Mouse (Mus musculus): ENCODE data around the gene Ist1. TPM values are rescaled to one million over a fixed set of nuclear protein-coding genes. Genes with fewer than 3 reads are reported as not detected.

Gene Ist1
- polyA plus RNA-seq, 1 experiment from 2014 or later: 35.8 TPM

DNA sequence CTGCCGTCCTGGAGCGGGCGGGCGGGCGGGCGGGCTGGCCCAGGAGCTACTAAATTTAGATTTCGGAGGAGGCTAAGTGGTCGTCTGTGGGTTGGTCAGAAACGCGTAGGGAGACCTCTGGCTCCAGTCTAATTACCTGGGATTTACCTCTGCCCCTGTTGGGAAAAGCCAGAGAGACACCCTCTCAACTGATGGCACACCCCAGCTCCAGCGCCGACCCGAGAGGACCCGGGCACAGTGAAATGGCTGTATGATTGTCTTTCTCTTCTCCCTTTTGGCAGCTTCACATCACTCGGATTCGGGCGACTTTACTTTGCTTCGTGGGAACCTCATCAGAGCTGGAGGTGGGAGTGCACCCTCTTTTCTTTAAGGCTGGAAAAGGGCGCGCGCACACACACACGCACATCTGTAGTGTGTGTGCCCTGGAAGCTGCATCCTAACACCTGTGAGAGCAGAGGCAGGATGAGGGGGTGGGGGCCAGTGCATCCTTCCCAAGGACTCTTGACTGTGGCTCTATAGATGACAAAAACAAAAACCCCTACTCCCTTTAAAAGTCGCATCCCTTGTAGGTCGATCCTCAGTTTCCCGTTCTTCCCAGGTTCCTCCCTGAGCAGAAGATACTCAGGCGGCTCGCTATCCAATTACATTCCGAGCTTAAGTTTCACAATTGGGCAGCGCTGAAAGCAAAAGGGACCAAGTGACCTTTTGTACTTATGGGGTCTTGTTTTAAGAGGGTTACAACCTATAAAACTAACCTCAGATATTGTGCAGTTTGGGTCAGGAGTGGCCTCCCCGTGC, 13.2 kb upstream of the Ist1 start:
- ATAC-seq (ENCODE audit: low read depth) (peak; percentile 29), DNase-seq (peak; percentile 18)
- Histone ChIP-seq H3K4me3 (replicated peaks) (peak overlapping the region; percentile 95), H3K4me2 (peak overlapping the region; percentile 82), H3K9me3 (replicated peaks) (no peaks in the 10 kb centered on the region), H3K27me3 (peaks cover 16% of the 10 kb centered on the region), H3K36me3 (peaks cover 28% of the 10 kb centered on the region), H3K9ac (peak overlapping the region; percentile 97), H3K4me1 (replicated peaks) (peaks cover 34% of the 10 kb centered on the region), H3K27ac (peak overlapping the region; percentile 91)
- 4% methylated on average over 30 of the region's 30 CpGs for WGBS (ENCODE audit: insufficient replicate concordance)

DNA sequence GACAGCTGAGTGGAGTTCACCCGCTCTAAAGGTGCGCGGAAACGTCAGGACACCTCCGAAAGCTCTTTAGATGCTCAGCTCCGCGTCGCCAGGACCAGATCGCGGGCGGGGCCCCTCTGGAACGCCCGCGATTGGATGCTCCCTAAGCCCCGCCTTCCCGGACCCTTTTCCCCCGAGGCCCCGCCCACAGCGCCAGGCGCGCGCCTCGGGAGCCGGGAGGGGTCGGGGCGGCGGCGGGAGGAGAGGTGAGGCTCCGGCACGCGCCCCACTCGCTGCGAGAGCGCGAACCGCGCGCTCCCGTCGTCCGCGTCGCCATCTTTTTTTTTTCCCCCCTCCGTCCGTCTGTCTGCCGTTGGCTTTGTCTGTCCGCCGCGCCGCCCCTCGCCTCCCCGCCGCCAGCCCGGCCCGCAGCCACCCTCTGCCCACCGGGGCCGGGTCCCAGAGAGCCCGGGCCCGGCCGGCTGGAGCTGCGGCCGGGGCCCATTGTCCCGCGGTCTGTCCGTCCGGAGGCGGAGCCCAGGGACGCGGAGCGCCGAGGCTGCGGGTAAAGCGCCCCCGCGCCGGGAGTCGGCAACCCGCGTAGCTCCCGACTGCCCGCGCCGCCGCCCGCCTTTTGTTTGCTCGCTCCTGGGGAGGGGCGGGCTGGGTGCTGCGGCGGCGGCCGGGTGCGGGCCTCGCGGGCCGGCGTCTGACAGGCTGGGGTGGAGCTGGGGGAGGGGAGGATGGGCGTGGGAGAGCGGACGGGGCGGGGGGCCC, 12.4 kb upstream of the Ist1 start, which contains the start of gene Zfp821:
Gene Zfp821 (plus strand): TSS at position 227 of the 756 bp plus-strand sequence.
- H3K36me3 ChIP-seq: peaks cover 22% of the 10 kb centered on the region
- H3K9me3 ChIP-seq (replicated peaks): no peaks in the 10 kb centered on the region
- H3K4me2 ChIP-seq: peak within 1 kb of the TSS; percentile 82
- H3K4me3 ChIP-seq (replicated peaks): peak within 1 kb of the TSS; percentile 95
- peaks cover 19% of the 10 kb centered on the region for H3K27me3 ChIP-seq
- peak; percentile 90 for ATAC-seq (ENCODE audit: low read depth)
- peak; percentile 94 for DNase-seq
- peak within 1 kb of the TSS; percentile 91 for H3K27ac ChIP-seq
- H3K9ac ChIP-seq: peak within 1 kb of the TSS; percentile 97
- WGBS (ENCODE audit: insufficient replicate concordance): under 1% methylated on average over 76 of the region's 100 CpGs
- peaks cover 34% of the 10 kb centered on the region for H3K4me1 ChIP-seq (replicated peaks)

DNA sequence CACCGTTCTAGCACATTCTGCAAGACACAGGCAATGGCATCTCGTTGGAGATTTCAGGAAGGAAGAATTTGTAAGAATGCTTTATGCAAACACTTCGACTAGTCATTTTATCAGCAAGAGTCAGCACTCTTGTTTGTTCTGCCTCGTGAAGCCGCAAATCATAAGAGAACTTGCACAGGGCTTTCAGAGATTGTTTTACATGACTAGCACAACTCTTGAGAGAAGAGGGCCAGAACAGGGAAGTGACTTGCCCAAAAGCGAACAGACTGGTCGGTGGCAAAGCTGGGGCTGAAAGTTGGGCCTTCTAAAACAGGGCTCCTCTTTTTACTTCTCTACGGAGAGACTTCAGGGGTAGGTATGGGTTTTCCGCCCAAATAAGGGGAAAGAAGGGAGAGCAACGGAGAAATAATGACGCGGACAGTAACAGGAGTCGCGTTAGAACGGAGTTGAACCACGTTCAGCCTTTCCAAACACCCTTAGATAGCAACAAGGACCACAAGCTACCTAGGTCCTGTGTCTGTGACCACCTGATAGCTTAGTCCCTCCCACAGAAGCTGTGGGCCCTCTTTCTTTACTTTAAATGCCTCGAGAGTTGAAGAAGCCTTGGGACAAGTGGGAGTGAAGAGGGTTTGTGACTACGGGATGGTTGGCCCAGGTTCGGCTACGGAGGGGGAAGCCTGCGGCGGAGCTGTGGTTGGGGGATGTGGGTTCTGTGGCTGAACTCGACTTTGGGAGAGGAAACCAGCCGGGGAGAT, 11.7 kb upstream of the Ist1 start:
- DNase-seq: no peak
- Histone ChIP-seq H3K4me2 (peak overlapping the region; percentile 82), H3K27ac (peak overlapping the region; percentile 65), H3K36me3 (peaks cover 16% of the 10 kb centered on the region), H3K4me3 (replicated peaks) (peak overlapping the region; percentile 95), H3K27me3 (peaks cover 21% of the 10 kb centered on the region), H3K9ac (peak overlapping the region; percentile 58), H3K9me3 (replicated peaks) (no peaks in the 10 kb centered on the region), H3K4me1 (replicated peaks) (peaks cover 34% of the 10 kb centered on the region)
- ATAC-seq (ENCODE audit: low read depth): peak; percentile 30
- 5% methylated on average over 24 of the region's 24 CpGs for WGBS (ENCODE audit: insufficient replicate concordance)

DNA sequence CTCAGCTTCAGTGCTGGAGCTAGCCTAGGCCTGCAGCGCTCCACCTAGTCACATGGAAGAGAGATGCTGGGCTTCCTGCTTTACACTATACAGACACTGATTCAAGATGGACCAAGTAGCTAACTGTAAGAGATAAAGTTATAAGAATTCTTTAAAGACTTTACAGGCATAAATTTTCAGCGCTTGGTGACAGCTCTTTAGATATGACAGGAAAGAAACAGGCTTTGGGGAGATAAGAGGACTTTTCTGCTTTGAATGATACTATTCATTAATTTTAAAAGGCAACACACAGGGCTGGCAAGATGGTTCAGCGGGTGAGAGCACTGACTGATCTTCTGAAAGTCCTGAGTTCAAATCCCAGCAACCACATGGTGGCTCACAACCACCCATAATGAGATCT, 5.4 kb upstream of the Ist1 start:
- no peaks in the 10 kb centered on the region for H3K36me3 ChIP-seq
- no peak overlapping the region for H3K4me2 ChIP-seq
- no peaks in the 10 kb centered on the region for H3K9me3 ChIP-seq (replicated peaks)
- WGBS (ENCODE audit: insufficient replicate concordance): 62% methylated on average over 3 of the region's 3 CpGs
- peaks cover 9% of the 10 kb centered on the region for H3K4me1 ChIP-seq (replicated peaks)
- no peak overlapping the region for H3K9ac ChIP-seq
- no peak overlapping the region for H3K27ac ChIP-seq
- H3K27me3 ChIP-seq: peaks cover 25% of the 10 kb centered on the region
- DNase-seq: no peak
- no peak overlapping the region for H3K4me3 ChIP-seq (replicated peaks)
- ATAC-seq (ENCODE audit: low read depth): no peak

DNA sequence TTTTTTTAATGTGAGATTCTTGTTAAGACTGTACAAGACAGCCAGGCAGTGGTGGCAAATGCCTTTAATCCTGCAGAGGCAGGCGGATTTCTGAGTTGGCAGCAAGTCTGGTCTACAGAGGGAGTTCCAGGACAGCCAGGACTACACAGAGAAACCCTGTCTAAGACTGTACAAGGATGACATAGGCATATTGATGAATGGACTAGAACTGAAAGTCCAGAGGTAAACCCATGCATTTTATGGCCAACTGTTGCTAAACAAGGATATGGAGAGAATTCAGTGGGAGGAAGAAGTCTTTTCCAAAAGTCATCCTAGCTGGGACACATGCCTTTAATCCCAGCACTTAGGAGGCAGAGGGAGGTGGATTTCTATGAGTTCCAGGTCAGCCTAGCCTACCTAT, 4.7 kb upstream of the Ist1 start:
- Histone ChIP-seq H3K27me3 (peaks cover 17% of the 10 kb centered on the region), H3K4me3 (replicated peaks) (no peak overlapping the region), H3K9me3 (replicated peaks) (no peaks in the 10 kb centered on the region), H3K4me2 (no peak overlapping the region), H3K36me3 (no peaks in the 10 kb centered on the region), H3K4me1 (replicated peaks) (peaks cover 10% of the 10 kb centered on the region), H3K9ac (no peak overlapping the region), H3K27ac (no peak overlapping the region)
- DNase-seq (no peak), ATAC-seq (ENCODE audit: low read depth) (no peak)
- 69% methylated on average over 1 of the region's 1 CpGs for WGBS (ENCODE audit: insufficient replicate concordance)

DNA sequence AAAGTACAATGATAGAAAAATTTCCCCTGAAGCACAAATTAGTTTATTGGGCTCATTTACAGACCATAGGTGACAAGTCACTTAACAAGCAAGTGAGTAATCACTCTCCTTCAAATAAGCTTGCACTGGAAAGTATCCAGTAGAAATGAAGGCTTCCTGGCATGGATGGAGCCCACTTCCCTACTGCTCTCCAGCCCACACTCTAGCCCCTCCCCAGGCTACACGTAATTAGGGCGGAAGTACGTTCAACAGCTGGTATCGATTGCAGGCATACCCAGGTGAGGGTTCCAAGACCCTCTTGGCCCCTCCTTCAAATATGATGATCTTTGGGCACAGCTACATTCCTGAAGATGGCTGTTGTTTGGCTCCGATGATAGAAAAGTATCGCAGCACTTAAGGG, 1.1 kb upstream of the Ist1 start:
- Histone ChIP-seq H3K4me2 (peak overlapping the region; percentile 82), H3K27me3 (0 out of 2 replicates have a peak, but pooled peaks cover 4% of the 10 kb centered on the region), H3K9me3 (replicated peaks) (no peaks in the 10 kb centered on the region), H3K4me1 (replicated peaks) (peaks cover 38% of the 10 kb centered on the region), H3K36me3 (0 out of 2 replicates have a peak, but pooled peaks cover 6% of the 10 kb centered on the region), H3K27ac (no peak overlapping the region), H3K4me3 (replicated peaks) (peak overlapping the region; percentile 98), H3K9ac (peak overlapping the region; percentile 79)
- DNase-seq: no peak
- WGBS (ENCODE audit: insufficient replicate concordance): 62% methylated on average over 6 of the region's 6 CpGs
- no peak for ATAC-seq (ENCODE audit: low read depth)

DNA sequence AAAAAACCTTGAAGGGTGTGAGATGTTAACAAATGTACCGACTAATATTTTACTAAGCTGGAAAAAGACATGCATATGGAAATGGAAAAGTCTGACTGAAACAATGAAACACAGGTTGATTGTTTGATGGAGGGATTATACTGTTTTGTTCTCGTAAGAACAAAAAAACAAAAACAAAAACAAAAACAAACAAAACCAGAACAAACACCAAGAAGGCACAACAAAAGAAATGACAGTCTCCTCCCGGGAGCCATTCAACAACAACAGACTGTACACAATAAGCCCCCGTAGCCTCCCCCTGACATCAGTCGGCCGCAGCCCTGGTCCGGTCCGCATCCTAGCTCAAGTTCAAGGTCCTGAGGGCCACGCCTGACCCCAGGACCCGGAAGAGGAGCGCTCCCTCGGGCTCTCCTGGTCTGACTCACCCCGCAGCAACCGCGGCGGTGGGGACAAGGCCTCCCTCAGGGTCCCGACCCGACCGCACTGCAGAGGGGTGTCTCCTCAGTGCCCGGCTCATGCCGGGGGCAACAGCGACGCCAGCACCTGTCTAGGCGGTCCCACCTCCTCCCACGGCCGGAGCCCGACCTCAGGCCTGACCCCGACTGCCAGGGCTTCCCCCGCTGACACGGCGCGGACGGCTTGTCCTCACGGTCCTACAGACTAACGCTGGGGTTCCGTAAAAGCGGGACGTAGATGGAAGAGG, 466 bp downstream of the Ist1 start:
- H3K9me3 ChIP-seq (replicated peaks): no peaks in the 10 kb centered on the region
- peak overlapping the region; percentile 82 for H3K4me2 ChIP-seq
- peak overlapping the region; percentile 95 for H3K9ac ChIP-seq
- ATAC-seq (ENCODE audit: low read depth) (peak; percentile 78), DNase-seq (no peak)
- H3K4me1 ChIP-seq (replicated peaks): peaks cover 44% of the 10 kb centered on the region
- under 1% methylated on average over 38 of the region's 38 CpGs for WGBS (ENCODE audit: insufficient replicate concordance)
- 0 out of 2 replicates have a peak, but pooled peaks cover 4% of the 10 kb centered on the region for H3K27me3 ChIP-seq
- peaks cover 9% of the 10 kb centered on the region; the same call in 1 of the 2 replicates for H3K36me3 ChIP-seq
- peak overlapping the region; percentile 98 for H3K4me3 ChIP-seq (replicated peaks)
- H3K27ac ChIP-seq: peak overlapping the region; percentile 82

DNA sequence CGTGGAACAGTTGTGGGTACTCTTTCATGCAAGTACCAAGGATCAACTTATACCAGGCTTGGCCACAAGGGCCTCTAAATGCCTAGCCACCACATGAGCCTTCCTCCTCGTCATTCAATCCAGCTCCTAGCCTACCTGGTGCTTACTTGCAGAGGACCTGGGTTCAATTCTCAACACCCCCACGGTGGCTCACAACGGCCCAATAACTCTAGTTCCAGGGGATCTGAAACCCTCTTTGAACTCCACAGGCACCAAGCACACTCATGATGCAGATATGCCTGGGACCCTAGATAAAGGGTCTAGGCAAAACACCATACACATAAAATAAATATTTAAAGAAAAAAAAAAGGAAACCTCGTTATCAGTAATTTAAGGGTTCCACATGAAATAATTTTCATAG, 1.3 kb downstream of the Ist1 start:
- H3K36me3 ChIP-seq: peaks cover 10% of the 10 kb centered on the region; the same call in 1 of the 2 replicates
- DNase-seq (no peak), ATAC-seq (ENCODE audit: low read depth) (no peak)
- H3K27me3 ChIP-seq: 0 out of 2 replicates have a peak, but pooled peaks cover 2% of the 10 kb centered on the region
- H3K4me1 ChIP-seq (replicated peaks): peaks cover 49% of the 10 kb centered on the region
- peak overlapping the region; percentile 98 for H3K4me3 ChIP-seq (replicated peaks)
- H3K9ac ChIP-seq: peak overlapping the region; percentile 95
- no peaks in the 10 kb centered on the region for H3K9me3 ChIP-seq (replicated peaks)
- no peak overlapping the region for H3K27ac ChIP-seq
- WGBS (ENCODE audit: insufficient replicate concordance): 30% methylated on average over 5 of the region's 5 CpGs
- H3K4me2 ChIP-seq: peak overlapping the region; percentile 82

DNA sequence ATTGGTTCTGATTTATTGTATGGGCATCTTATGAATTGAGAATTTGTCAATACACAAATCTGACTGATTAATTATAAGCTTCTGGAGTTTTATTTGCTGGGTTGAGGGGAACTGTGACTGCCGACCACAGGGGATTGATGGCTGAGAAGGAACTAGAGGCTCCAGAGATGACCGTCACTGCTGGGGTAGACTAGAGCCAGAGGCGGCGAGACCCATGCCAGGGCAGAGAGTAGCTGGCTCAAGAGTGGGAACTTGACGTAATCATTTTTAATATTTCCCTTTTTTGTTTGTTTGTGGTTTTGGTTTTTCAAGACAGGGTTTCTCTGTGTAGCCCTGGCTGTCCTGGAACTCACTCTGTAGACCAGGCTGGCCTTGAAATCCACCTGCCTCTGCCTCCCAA, 5.8 kb downstream of the Ist1 start:
- H3K27me3 ChIP-seq: no peaks in the 10 kb centered on the region
- 73% methylated on average over 5 of the region's 5 CpGs for WGBS (ENCODE audit: insufficient replicate concordance)
- no peak for ATAC-seq (ENCODE audit: low read depth)

DNA sequence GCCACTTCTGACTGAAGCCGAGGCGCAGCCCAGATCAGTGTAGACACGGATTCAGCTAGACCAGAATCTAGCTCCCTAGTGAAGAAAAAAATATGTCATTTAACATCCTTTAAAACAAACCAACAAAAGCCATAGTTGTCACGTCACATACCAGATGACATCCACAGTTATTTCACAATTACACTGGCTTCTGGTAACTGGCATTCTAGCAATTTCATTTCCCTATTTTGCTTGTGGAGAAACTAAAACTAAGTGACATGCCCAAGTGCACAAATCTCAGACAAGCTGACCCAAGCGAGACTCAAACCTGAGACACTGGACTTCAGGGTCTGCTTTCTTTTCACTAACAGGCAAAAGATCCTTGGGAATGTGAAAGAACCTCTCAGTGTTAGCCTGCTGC, 10.9 kb downstream of the Ist1 start:
- H3K4me3 ChIP-seq (replicated peaks): no peak overlapping the region
- H3K27me3 ChIP-seq: no peaks in the 10 kb centered on the region
- H3K27ac ChIP-seq: no peak overlapping the region
- DNase-seq (no peak), ATAC-seq (ENCODE audit: low read depth) (no peak)
- H3K36me3 ChIP-seq: peaks cover 62% of the 10 kb centered on the region
- H3K9ac ChIP-seq: no peak overlapping the region
- H3K4me1 ChIP-seq (replicated peaks): 0 out of 2 replicates have a peak, but pooled peaks cover 5% of the 10 kb centered on the region
- no peaks in the 10 kb centered on the region for H3K9me3 ChIP-seq (replicated peaks)
- 85% methylated on average over 5 of the region's 5 CpGs for WGBS (ENCODE audit: insufficient replicate concordance)
- H3K4me2 ChIP-seq: no peak overlapping the region

More for the DNA sequence above, 5.8 kb downstream of the Ist1 start:
- DNase-seq: no peak
- Histone ChIP-seq H3K4me2 (no peak overlapping the region), H3K36me3 (peaks cover 24% of the 10 kb centered on the region), H3K9ac (no peak overlapping the region), H3K9me3 (replicated peaks) (no peaks in the 10 kb centered on the region), H3K4me3 (replicated peaks) (no peak overlapping the region), H3K27ac (no peak overlapping the region), H3K4me1 (replicated peaks) (peaks cover 43% of the 10 kb centered on the region)

Data from liver, embryonic 13.5 days (tissue).